Mouse (Mus musculus) lung, embryonic 15.5 days (tissue): ENCODE data around the gene Clic3. TPM values are rescaled to one million over a fixed set of nuclear protein-coding genes. Genes with fewer than 3 reads are reported as not detected.

Source experiments
- ATAC-seq: fragments of 200-750 bp; cut with Nextera tagmentation; 2 replicates; pipeline ENCODE4 v1.8.0; 2017; ENCODE audit warnings: moderate number of reproducible peaks, borderline replicate concordance; ENCODE audit not compliant: low FRiP score, low TSS enrichment; ENCODE audit errors: extremely low read depth
- H3K27ac ChIP-seq: fragments of 300-500 bp; sonication (generic); 2 replicates; pipeline ENCODE4 v1.5.1; 2015; ENCODE audit warnings: moderate library complexity, mild to moderate bottlenecking, inconsistent platforms
- H3K27me3 ChIP-seq: fragments of 300-500 bp; sonication (generic); 2 replicates; pipeline ENCODE4 v1.6.1; 2015; ENCODE audit warnings: inconsistent platforms
- H3K36me3 ChIP-seq: fragments of 300-500 bp; sonication (generic); 2 replicates; pipeline ENCODE4 v1.6.1; 2015; ENCODE audit warnings: inconsistent platforms
- H3K4me1 ChIP-seq: fragments of 300-500 bp; sonication (generic); 2 replicates; pipeline ENCODE4 v1.6.1; 2015; ENCODE audit warnings: inconsistent platforms
- H3K4me2 ChIP-seq: fragments of 300-500 bp; sonication (generic); 2 replicates; pipeline ENCODE4 v1.6.1; 2015; ENCODE audit warnings: inconsistent platforms, mild to moderate bottlenecking, moderate library complexity
- H3K4me3 ChIP-seq: fragments of 300-500 bp; sonication (generic); 2 replicates; pipeline ENCODE4 v1.5.1; 2015; ENCODE audit warnings: mild to moderate bottlenecking, inconsistent platforms
- H3K9ac ChIP-seq: fragments of 300-500 bp; sonication (generic); 2 replicates; pipeline ENCODE4 v1.6.1; 2015; ENCODE audit warnings: inconsistent platforms
- H3K9me3 ChIP-seq: fragments of 300-500 bp; sonication (generic); 2 replicates; pipeline ENCODE4 v1.6.1; 2016; ENCODE audit warnings: inconsistent platforms
- WGBS: fragments of 180-500 bp; shearing (Covaris S2); methylation state at CpG from one replicate; pipeline ENCODE4 v1.1.7; 2015; 5-methylcytosine and 5-hydroxymethylcytosine counted together
- microRNA-seq: library from miRNA; unstranded; fragments of <30 nt; microRNA quantifications from one replicate; pipeline ENCODE4, GENCODE M21; 2016
- polyA plus RNA-seq: library from polyadenylated mRNA; unstranded; fragments of >200 nt; fragmentation: Nextera tagmentation; extraction: Ambion mirVana; gene quantifications from 2 replicates; pipeline ENCODE4 v1.2.1, GENCODE M21; 2015

Gene Clic3
- polyA plus RNA-seq, 1 experiment from 2014 or later = 90.3 TPM

DNA sequence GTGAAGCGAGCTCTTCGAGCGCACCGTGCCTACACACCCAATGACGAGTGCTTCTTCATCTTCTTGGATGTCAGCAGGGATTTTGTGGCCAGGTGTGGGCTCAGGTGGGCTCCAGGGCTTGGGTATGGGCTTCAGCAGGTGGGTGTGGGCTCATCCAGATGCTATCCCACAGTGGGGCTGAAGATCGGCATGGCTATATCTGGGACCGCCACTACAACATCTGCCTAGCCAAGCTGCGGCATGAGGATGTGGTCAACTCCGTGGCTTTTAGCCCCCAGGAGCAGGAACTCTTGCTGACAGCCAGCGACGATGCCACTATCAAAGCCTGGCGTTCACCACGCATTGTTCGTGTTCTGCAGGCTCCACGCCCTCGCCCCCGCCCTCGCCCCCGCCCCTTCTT, 47.9 kb downstream of the Clic3 start:
- H3K9ac ChIP-seq = no peak overlapping the region
- 90% methylated on average over 19 of the region's 19 CpGs for WGBS

DNA sequence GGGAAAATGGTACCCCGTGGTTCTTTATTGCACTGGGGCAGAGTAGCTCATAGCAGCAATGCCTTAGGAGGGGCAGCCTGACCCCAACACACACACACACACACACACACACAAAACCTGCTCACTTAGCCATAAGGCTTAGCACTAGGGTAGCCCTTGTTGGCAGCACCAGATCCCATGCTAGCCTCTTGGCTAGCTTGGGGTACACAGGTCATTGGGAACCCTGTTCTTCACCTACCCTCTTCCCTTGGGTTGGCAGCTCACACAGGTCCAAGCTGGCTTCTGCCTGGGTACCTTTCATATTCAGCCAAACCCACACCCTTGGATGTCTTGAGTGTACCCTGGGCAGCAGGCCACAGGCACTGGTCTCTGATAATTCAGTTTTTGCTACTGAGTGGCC, 48.4 kb downstream of the Clic3 start:
- H3K27me3 ChIP-seq = no peaks in the 10 kb centered on the region
- no peak overlapping the region for H3K4me2 ChIP-seq
- no peaks in the 10 kb centered on the region for H3K9me3 ChIP-seq
- ATAC-seq = no peak
- H3K27ac ChIP-seq = no peak overlapping the region
- WGBS = 88% methylated on average over 1 of the region's 1 CpGs
- H3K4me1 ChIP-seq = peaks cover 19% of the 10 kb centered on the region
- no peak overlapping the region for H3K9ac ChIP-seq
- H3K4me3 ChIP-seq = no peak overlapping the region
- H3K36me3 ChIP-seq = peaks cover 29% of the 10 kb centered on the region

More for the DNA sequence above, 47.9 kb downstream of the Clic3 start:
- no peak overlapping the region for H3K4me3 ChIP-seq
- no peak for ATAC-seq
- no peaks in the 10 kb centered on the region for H3K9me3 ChIP-seq
- peaks cover 20% of the 10 kb centered on the region for H3K4me1 ChIP-seq
- H3K36me3 ChIP-seq = peaks cover 29% of the 10 kb centered on the region
- H3K27me3 ChIP-seq = no peaks in the 10 kb centered on the region
- no peak overlapping the region for H3K4me2 ChIP-seq
- H3K27ac ChIP-seq = no peak overlapping the region

DNA sequence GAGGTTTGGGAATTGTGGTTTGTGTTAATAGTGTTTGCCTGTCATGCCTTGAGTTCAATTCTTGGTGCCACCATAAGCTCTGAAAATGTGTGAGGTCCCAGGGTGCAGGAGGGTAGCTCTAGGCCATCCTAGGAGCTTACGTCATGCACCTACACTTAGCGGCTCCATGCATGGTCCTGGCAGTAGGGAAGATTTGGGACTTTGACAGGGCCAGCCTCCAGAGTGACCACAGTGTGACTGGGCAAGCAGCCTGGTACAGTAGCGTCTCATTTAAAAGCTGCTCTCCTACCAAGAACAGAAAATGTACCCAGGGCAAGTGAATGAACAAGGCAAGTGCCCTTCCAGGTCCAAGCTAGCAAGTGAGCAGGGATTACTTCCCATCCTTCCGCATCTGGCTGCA, 49.2 kb downstream of the Clic3 start:
- no peak for ATAC-seq
- Histone ChIP-seq H3K4me3 (no peak overlapping the region), H3K9ac (no peak overlapping the region), H3K4me2 (no peak overlapping the region), H3K27me3 (no peaks in the 10 kb centered on the region), H3K9me3 (no peaks in the 10 kb centered on the region), H3K36me3 (peaks cover 29% of the 10 kb centered on the region), H3K27ac (no peak overlapping the region), H3K4me1 (peaks cover 15% of the 10 kb centered on the region)
- WGBS = 91% methylated on average over 4 of the region's 4 CpGs

DNA sequence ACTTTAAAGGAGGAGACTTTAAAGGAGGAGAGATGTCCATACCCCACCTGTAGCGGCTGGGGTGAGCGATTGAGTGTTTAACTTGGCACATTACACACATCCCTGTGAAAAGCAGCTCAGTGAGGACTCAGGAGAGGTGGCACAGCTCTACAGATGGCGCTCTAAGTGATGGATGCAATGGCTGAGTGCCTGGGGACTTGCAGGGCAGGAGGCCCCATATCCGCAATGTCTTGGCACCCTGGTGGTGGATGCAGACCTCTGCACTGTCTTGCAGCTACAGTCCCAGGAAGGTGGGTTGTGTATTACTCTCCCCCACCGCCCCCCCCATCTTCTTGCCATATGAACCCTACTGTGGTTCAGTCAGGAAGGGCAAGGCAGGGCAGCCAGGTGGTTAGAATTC, 50.3 kb downstream of the Clic3 start:
- 28% methylated on average over 5 of the region's 5 CpGs for WGBS
- ATAC-seq = no peak
- Histone ChIP-seq H3K27me3 (no peaks in the 10 kb centered on the region), H3K9me3 (no peaks in the 10 kb centered on the region), H3K27ac (no peak overlapping the region), H3K4me1 (peaks cover 7% of the 10 kb centered on the region), H3K4me3 (no peak overlapping the region), H3K4me2 (no peak overlapping the region), H3K36me3 (peaks cover 29% of the 10 kb centered on the region), H3K9ac (no peak overlapping the region)

Small RNAs within 50 kb of the gene (microRNA-seq; reads per million reads assigned to microRNA genes)
- not detected for gene Mir3087

Other genes with a start within 250 kb of the Clic3 start
- gene Nelfb, start 245.3 kb upstream of the Clic3 start, polyA plus RNA-seq = 121 and 122 TPM in 2 replicates
- gene Stpg3, start 242.2 kb upstream of the Clic3 start, polyA plus RNA-seq = not detected in 2 replicates
- gene Fam166a, start 238.1 kb upstream of the Clic3 start, polyA plus RNA-seq = 0.69 and 1.4 TPM in 2 replicates
- 704 and 709 TPM in 2 replicates for gene Tubb4b, start 232.1 kb upstream of the Clic3 start, polyA plus RNA-seq
- not detected in 2 replicates for gene Slc34a3, start 222.5 kb upstream of the Clic3 start, polyA plus RNA-seq
- gene Rnf224, start 220.1 kb upstream of the Clic3 start, polyA plus RNA-seq = not detected in 2 replicates
- 8.9 and 9.9 TPM in 2 replicates for gene Rnf208, start 214.6 kb upstream of the Clic3 start, polyA plus RNA-seq
- 0.19 and 0.35 TPM in 2 replicates for gene Cysrt1, start 214.4 kb upstream of the Clic3 start, polyA plus RNA-seq
- 3.5 and 5.0 TPM in 2 replicates for gene AL732309.1, start 210.0 kb upstream of the Clic3 start, polyA plus RNA-seq
- gene Tmem203, start 201.4 kb upstream of the Clic3 start, polyA plus RNA-seq = 24.4 and 24.5 TPM in 2 replicates
- 6.7 and 8.7 TPM in 2 replicates for gene Tprn, start 194.2 kb upstream of the Clic3 start, polyA plus RNA-seq
- 229 and 239 TPM in 2 replicates for gene Ssna1, start 184.4 kb upstream of the Clic3 start, polyA plus RNA-seq
- 132 and 136 TPM in 2 replicates for gene Anapc2, start 184.4 kb upstream of the Clic3 start, polyA plus RNA-seq
- gene Tmem210, start 168.7 kb upstream of the Clic3 start, polyA plus RNA-seq = not detected in 2 replicates
- 3.4 and 4.5 TPM in 2 replicates for gene Lrrc26, start 166.9 kb upstream of the Clic3 start, polyA plus RNA-seq
- gene Grin1, start 137.7 kb upstream of the Clic3 start, polyA plus RNA-seq = 0.45 and 0.48 TPM in 2 replicates
- gene Man1b1, start 124.5 kb upstream of the Clic3 start, polyA plus RNA-seq = 48.8 and 52.0 TPM in 2 replicates
- gene Dpp7, start 100.5 kb upstream of the Clic3 start, polyA plus RNA-seq = 14.5 and 14.9 TPM in 2 replicates
- 16.4 and 20.5 TPM in 2 replicates for gene Uap1l1, start 91.2 kb upstream of the Clic3 start, polyA plus RNA-seq
- 42.2 and 45.2 TPM in 2 replicates for gene Sapcd2, start 84.5 kb upstream of the Clic3 start, polyA plus RNA-seq
- gene Entpd2, start 61.0 kb upstream of the Clic3 start, polyA plus RNA-seq = 2.1 and 3.6 TPM in 2 replicates
- gene Npdc1, start 57.5 kb upstream of the Clic3 start, polyA plus RNA-seq = 27.5 and 28.7 TPM in 2 replicates
- gene Fut7, start 33.6 kb upstream of the Clic3 start, polyA plus RNA-seq = 0.11 TPM in 1 of 2 replicates, not detected in the other
- gene Abca2, start 28.1 kb upstream of the Clic3 start, polyA plus RNA-seq = 4.5 and 4.8 TPM in 2 replicates
- gene Paxx, start 4.3 kb downstream of the Clic3 start, polyA plus RNA-seq = 31.5 and 37.0 TPM in 2 replicates
- 10.2 and 24.3 TPM in 2 replicates for gene Ptgds, start 13.2 kb downstream of the Clic3 start, polyA plus RNA-seq
- gene Lcn12, start 37.1 kb downstream of the Clic3 start, polyA plus RNA-seq = not detected in 2 replicates
- 72.8 and 76.2 TPM in 2 replicates for gene Fbxw5, start 43.9 kb downstream of the Clic3 start, polyA plus RNA-seq
- 5.8 and 6.6 TPM in 2 replicates for gene C8g, start 44.9 kb downstream of the Clic3 start, polyA plus RNA-seq
- 37.1 and 41.3 TPM in 2 replicates for gene Traf2, start 90.1 kb downstream of the Clic3 start, polyA plus RNA-seq
- 311 and 323 TPM in 2 replicates for gene Edf1, start 101.0 kb downstream of the Clic3 start, polyA plus RNA-seq
- gene Mamdc4, start 118.0 kb downstream of the Clic3 start, polyA plus RNA-seq = 4.5 and 7.1 TPM in 2 replicates
- 163 and 177 TPM in 2 replicates for gene Phpt1, start 118.4 kb downstream of the Clic3 start, polyA plus RNA-seq
- gene Ajm1, start 124.9 kb downstream of the Clic3 start, polyA plus RNA-seq = 0.09 TPM in 1 of 2 replicates, not detected in the other
- 74.0 and 75.2 TPM in 2 replicates for gene Rabl6, start 151.7 kb downstream of the Clic3 start, polyA plus RNA-seq
- gene Ccdc183, start 160.8 kb downstream of the Clic3 start, polyA plus RNA-seq = 0.17 and 0.45 TPM in 2 replicates
- gene Tmem141, start 165.2 kb downstream of the Clic3 start, polyA plus RNA-seq = 26.8 and 27.2 TPM in 2 replicates
- gene Fcna, start 171.2 kb downstream of the Clic3 start, polyA plus RNA-seq = 2.4 and 3.6 TPM in 2 replicates
- 0.26 and 0.40 TPM in 2 replicates for gene Lcn8, start 196.3 kb downstream of the Clic3 start, polyA plus RNA-seq
- not detected in 2 replicates for gene Lcn5, start 201.1 kb downstream of the Clic3 start, polyA plus RNA-seq
- gene Lcn6, start 219.9 kb downstream of the Clic3 start, polyA plus RNA-seq = not detected in 2 replicates
- not detected in 2 replicates for gene Lcn10, start 225.9 kb downstream of the Clic3 start, polyA plus RNA-seq
- gene Obp2a, start 243.2 kb downstream of the Clic3 start, polyA plus RNA-seq = not detected in 2 replicates
- 64.4 and 69.3 TPM in 2 replicates for gene Bmyc, start 249.9 kb downstream of the Clic3 start, polyA plus RNA-seq